Mouse (Mus musculus) intestine, embryonic 14.5 days (tissue): ENCODE results near the gene Paqr5. TPM values are rescaled to one million over a fixed set of nuclear protein-coding genes. Genes with fewer than 3 reads are reported as not detected.
A peak's percentile ranks its signal among the peaks of the same experiment; 100 is the strongest.

ENCODE experiments used
- ATAC-seq: fragments of 200-750 bp; cut with Nextera tagmentation; replicated peaks from 2 replicates; pipeline ENCODE4 v1.8.0; 2017; ENCODE audit warnings: low read depth, moderate number of reproducible peaks, moderate TSS enrichment, moderate library complexity; ENCODE audit not compliant: low FRiP score, low TSS enrichment
- DNase-seq: peaks from one replicate; pipeline ENCODE4 v3.0.0-alpha.2; 2018; ENCODE audit warnings: low spot score
- H3K27ac ChIP-seq: fragments of 300-500 bp; sonication (generic); 2 replicates; pipeline ENCODE4 v1.5.1; 2014; ENCODE audit warnings: low read depth, mild to moderate bottlenecking, control low read depth
- H3K27me3 ChIP-seq: fragments of 300-500 bp; sonication (generic); replicated peaks from 2 replicates; pipeline ENCODE4 v1.6.1; 2014; ENCODE audit warnings: low read length, control low read depth; ENCODE audit not compliant: control insufficient read depth, insufficient read depth
- H3K36me3 ChIP-seq: fragments of 300-500 bp; sonication (generic); 2 replicates; pipeline ENCODE4 v1.6.1; 2014; ENCODE audit warnings: low read length, control low read depth; ENCODE audit not compliant: control insufficient read depth, insufficient read depth
- H3K4me1 ChIP-seq: fragments of 300-500 bp; sonication (generic); replicated peaks from 2 replicates; pipeline ENCODE4 v1.6.1; 2014; ENCODE audit warnings: low read length, control low read depth, mixed read lengths; ENCODE audit not compliant: control insufficient read depth, insufficient read depth
- H3K4me2 ChIP-seq: fragments of 300-500 bp; sonication (generic); 2 replicates; pipeline ENCODE4 v1.6.1; 2014; ENCODE audit warnings: low read length
- H3K4me3 ChIP-seq: fragments of 300-500 bp; sonication (generic); 2 replicates; pipeline ENCODE4 v1.5.1; 2014; ENCODE audit warnings: low read depth, low read length, control low read depth, mixed read lengths
- H3K9ac ChIP-seq: fragments of 300-500 bp; sonication (generic); 2 replicates; pipeline ENCODE4 v1.6.1; 2014; ENCODE audit warnings: mild to moderate bottlenecking, low read length
- H3K9me3 ChIP-seq: fragments of 300-500 bp; sonication (generic); 2 replicates; pipeline ENCODE4 v1.6.1; 2016; ENCODE audit warnings: low read length, control low read depth; ENCODE audit not compliant: control insufficient read depth
- whole genome bisulfite sequencing: fragments of 180-500 bp; shearing (Covaris S2); extraction: QIAGEN DNeasy Blood & Tissue Kit; methylation state at CpG from one replicate; pipeline ENCODE4 v1.1.7; 2014; 5-methylcytosine and 5-hydroxymethylcytosine counted together
- polyA plus RNA-seq: library from polyadenylated mRNA; unstranded; fragments of >200 nt; fragmentation: Nextera tagmentation; extraction: Ambion mirVana; gene quantifications from 2 replicates; pipeline ENCODE4 v1.2.1, GENCODE M21; 2014

Gene Paqr5
- polyA plus RNA-seq, 1 experiment from 2014 or later: 8.1 TPM

GRCm38 (mm10) chr9:62020259-62020658 is 6.4 kb downstream of the Paqr5 start:
- no peaks in the 10 kb centered on the region for H3K36me3 ChIP-seq
- no peak overlapping the region for H3K9ac ChIP-seq
- H3K27me3 ChIP-seq: 0 out of 2 replicates have a peak, but pooled peaks cover 3% of the 10 kb centered on the region
- ATAC-seq (no peak), DNase-seq (no peak)
- H3K4me1 ChIP-seq: no peaks in the 10 kb centered on the region; the same call in none of the 2 replicates
- H3K4me2 ChIP-seq: no peak overlapping the region
- no peak overlapping the region for H3K27ac ChIP-seq
- no peak overlapping the region for H3K4me3 ChIP-seq
- H3K9me3 ChIP-seq: no peaks in the 10 kb centered on the region
- 84% methylated on average over 7 of the region's 7 CpGs for WGBS

- no peaks in the 10 kb centered on the region for H3K36me3 ChIP-seq
- no peak overlapping the region for H3K27ac ChIP-seq
- H3K9me3 ChIP-seq: no peaks in the 10 kb centered on the region
- no peak for ATAC-seq
- no peak overlapping the region for H3K4me2 ChIP-seq
- H3K4me1 ChIP-seq: no peaks in the 10 kb centered on the region; the same call in 1 of the 2 replicates
- H3K4me3 ChIP-seq: no peak overlapping the region
- DNase-seq: no peak
- 72% methylated on average over 14 of the region's 14 CpGs for WGBS
- H3K27me3 ChIP-seq: no peaks in the 10 kb centered on the region
- H3K9ac ChIP-seq: no peak overlapping the region
These were observed 8.2 kb downstream of the Paqr5 start for GRCm38 (mm10) chr9:62018229-62019093.

- H3K4me3 ChIP-seq: no peak overlapping the region
- WGBS: 68% methylated on average over 6 of the region's 6 CpGs
- H3K27me3 ChIP-seq: no peaks in the 10 kb centered on the region
- ATAC-seq: no peak
- H3K36me3 ChIP-seq: no peaks in the 10 kb centered on the region
- H3K4me1 ChIP-seq: no peaks in the 10 kb centered on the region; the same call in 1 of the 2 replicates
- no peak overlapping the region for H3K9ac ChIP-seq
- no peak overlapping the region for H3K27ac ChIP-seq
- H3K4me2 ChIP-seq: no peak overlapping the region
- DNase-seq: no peak
- H3K9me3 ChIP-seq: no peaks in the 10 kb centered on the region
These were observed 9.3 kb downstream of the Paqr5 start for GRCm38 (mm10) chr9:62017329-62017728.

- H3K4me1 ChIP-seq: no peaks in the 10 kb centered on the region
- ATAC-seq: no peak
- DNase-seq: no peak
- H3K36me3 ChIP-seq: no peaks in the 10 kb centered on the region
- 67% methylated on average over 3 of the region's 3 CpGs for WGBS
- no peak overlapping the region for H3K4me2 ChIP-seq
- H3K27me3 ChIP-seq: no peaks in the 10 kb centered on the region
- no peak overlapping the region for H3K9ac ChIP-seq
- H3K4me3 ChIP-seq: no peak overlapping the region
- H3K9me3 ChIP-seq: no peaks in the 10 kb centered on the region
- H3K27ac ChIP-seq: no peak overlapping the region
These were observed 11.2 kb downstream of the Paqr5 start for GRCm38 (mm10) chr9:62015504-62015903.

DNA sequence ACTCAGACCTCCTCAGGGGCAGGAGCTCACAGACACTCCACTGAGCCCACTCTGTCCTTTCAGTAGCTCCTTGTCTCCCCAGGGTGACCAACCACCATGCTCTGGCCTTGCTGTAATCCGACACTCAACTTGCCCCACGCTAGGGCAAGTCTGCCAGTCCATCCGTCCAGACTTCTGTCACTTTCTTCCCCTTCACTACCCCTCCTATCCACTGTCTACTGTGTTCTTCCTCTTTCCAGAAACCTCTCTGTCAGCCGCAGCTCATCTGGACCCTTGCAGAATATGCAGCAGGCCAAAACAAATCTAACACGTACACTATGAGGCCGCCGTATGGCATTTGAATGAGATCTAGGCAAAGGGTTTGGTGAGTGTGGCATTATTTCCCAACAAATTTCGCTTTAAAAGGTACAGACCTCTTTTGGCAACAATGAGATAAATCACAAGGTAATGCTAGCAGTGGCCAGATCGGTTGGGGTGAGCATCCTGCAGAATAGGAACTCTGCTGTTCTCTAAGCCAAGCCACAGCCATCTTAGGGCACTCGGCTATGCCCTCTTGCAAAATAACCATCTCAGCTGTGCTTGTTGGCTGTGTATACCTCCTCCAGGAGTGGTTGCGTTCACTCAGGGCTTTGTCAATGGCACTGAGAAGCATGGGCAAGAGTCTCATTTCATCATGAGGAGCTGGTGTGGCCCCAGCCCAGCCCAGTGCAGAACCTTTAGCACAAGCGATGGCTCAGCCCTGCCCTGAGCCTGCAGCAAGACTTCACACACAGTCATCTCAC is 13.1 kb downstream of the Paqr5 start:
- H3K4me3 ChIP-seq: no peak overlapping the region
- no peak overlapping the region for H3K9ac ChIP-seq
- no peaks in the 10 kb centered on the region for H3K9me3 ChIP-seq
- H3K27ac ChIP-seq: no peak overlapping the region
- H3K27me3 ChIP-seq: no peaks in the 10 kb centered on the region
- no peak overlapping the region for H3K4me2 ChIP-seq
- ATAC-seq (no peak), DNase-seq (no peak)
- 66% methylated on average over 12 of the region's 12 CpGs for WGBS
- H3K4me1 ChIP-seq: 0 out of 2 replicates have a peak, but pooled peaks cover 4% of the 10 kb centered on the region
- no peaks in the 10 kb centered on the region for H3K36me3 ChIP-seq

- Histone ChIP-seq H3K36me3 (no peaks in the 10 kb centered on the region), H3K4me2 (no peak overlapping the region), H3K9me3 (no peaks in the 10 kb centered on the region), H3K4me3 (no peak overlapping the region), H3K9ac (no peak overlapping the region), H3K27me3 (no peaks in the 10 kb centered on the region), H3K27ac (no peak overlapping the region), H3K4me1 (peaks cover 9% of the 10 kb centered on the region; the same call in 1 of the 2 replicates)
- 69% methylated on average over 5 of the region's 5 CpGs for WGBS
- DNase-seq (peak; percentile 61), ATAC-seq (peak; percentile 81)
These were observed 18.3 kb downstream of the Paqr5 start for GRCm38 (mm10) chr9:62008360-62008759.

GRCm38 (mm10) chr9:62007028-62007427 is 19.6 kb downstream of the Paqr5 start:
- Histone ChIP-seq H3K9ac (no peak overlapping the region), H3K9me3 (no peaks in the 10 kb centered on the region), H3K4me1 (peaks cover 9% of the 10 kb centered on the region; the same call in 1 of the 2 replicates), H3K27me3 (no peaks in the 10 kb centered on the region), H3K4me2 (no peak overlapping the region), H3K27ac (no peak overlapping the region), H3K4me3 (no peak overlapping the region), H3K36me3 (no peaks in the 10 kb centered on the region)
- no peak for DNase-seq
- 40% methylated on average over 4 of the region's 4 CpGs for WGBS
- ATAC-seq: no peak

GRCm38 (mm10) chr9:62003611-62004010 is 23.0 kb downstream of the Paqr5 start:
- ATAC-seq (no peak), DNase-seq (no peak)
- Histone ChIP-seq H3K9me3 (no peaks in the 10 kb centered on the region), H3K9ac (no peak overlapping the region), H3K4me2 (no peak overlapping the region), H3K4me1 (peaks cover 5% of the 10 kb centered on the region; the same call in 1 of the 2 replicates), H3K27me3 (no peaks in the 10 kb centered on the region), H3K27ac (no peak overlapping the region), H3K36me3 (no peaks in the 10 kb centered on the region), H3K4me3 (no peak overlapping the region)
- 45% methylated on average over 2 of the region's 2 CpGs for WGBS
